Mouse (Mus musculus): ENCODE measurements around the gene 1520401A03Rik. TPM values are rescaled to one million over a fixed set of nuclear protein-coding genes. Genes with fewer than 3 reads are reported as not detected.

Gene 1520401A03Rik
- polyA plus RNA-seq, 1 experiment = not detected

DNA sequence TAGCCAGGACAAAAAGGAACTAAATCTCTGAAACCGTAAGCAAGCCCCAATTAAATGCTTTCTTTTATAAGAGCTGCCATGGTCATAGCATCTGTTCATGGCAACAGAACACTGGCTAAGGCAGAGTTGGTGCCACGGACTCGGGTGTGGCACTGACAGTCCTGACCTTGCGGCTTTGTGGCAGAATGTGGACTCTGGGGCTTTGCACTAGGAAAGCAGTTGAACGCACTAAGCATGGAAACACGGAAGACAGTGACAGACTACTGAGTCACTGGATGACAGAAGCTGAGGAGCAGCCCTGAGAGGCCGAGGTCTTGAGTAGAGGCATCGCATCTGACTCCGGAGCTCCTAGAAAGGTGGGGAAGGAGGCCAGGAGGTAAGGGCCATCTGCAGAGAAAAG is 35.0 kb upstream of the 1520401A03Rik start:
- WGBS = 93% methylated on average over 9 of the region's 9 CpGs
- TF ChIP-seq POLR2A (IDR thresholded peaks at IDR 0.05; ENCODE audit: borderline replicate concordance, extremely low read depth, low read depth, low read length) (no peak), CTCF (IDR thresholded peaks at IDR 0.05; ENCODE audit: insufficient read depth, low read length) (no peak)
- no peaks in the 10 kb centered on the region for H3K4me1 ChIP-seq (ENCODE audit: control insufficient read depth, insufficient read depth, low read length)
- DNase-seq = no peak
- no peak overlapping the region for H3K4me3 ChIP-seq (replicated peaks; ENCODE audit: extremely low read depth, low read depth, low read length)

DNA sequence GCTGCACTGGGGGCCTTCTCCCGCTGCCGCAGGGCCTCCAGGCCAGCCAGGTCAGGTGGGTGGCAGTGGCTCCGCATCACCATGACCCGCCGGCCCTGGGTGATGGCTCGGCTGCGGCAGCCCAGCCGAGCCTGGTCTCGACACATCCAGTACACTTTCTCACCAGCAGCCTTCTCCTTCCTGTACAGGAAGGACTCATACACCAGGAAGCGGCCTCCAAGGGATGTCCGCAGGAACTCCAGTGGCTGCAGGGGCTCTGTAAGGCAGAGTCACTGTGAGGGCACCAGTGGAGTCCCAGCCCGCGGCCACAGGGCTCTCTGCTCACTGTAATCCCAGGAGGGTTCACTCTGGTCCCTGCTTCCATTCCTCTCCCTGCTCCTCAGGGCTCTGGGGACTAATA is 33.1 kb upstream of the 1520401A03Rik start:
- no peaks in the 10 kb centered on the region for H3K4me1 ChIP-seq (ENCODE audit: control insufficient read depth, insufficient read depth, low read length)
- TF ChIP-seq POLR2A (IDR thresholded peaks at IDR 0.05; ENCODE audit: borderline replicate concordance, extremely low read depth, low read depth, low read length) (no peak), CTCF (IDR thresholded peaks at IDR 0.05; ENCODE audit: insufficient read depth, low read length) (no peak)
- no peak for DNase-seq
- no peak overlapping the region for H3K4me3 ChIP-seq (replicated peaks; ENCODE audit: extremely low read depth, low read depth, low read length)
- 61% methylated on average over 13 of the region's 13 CpGs for WGBS

DNA sequence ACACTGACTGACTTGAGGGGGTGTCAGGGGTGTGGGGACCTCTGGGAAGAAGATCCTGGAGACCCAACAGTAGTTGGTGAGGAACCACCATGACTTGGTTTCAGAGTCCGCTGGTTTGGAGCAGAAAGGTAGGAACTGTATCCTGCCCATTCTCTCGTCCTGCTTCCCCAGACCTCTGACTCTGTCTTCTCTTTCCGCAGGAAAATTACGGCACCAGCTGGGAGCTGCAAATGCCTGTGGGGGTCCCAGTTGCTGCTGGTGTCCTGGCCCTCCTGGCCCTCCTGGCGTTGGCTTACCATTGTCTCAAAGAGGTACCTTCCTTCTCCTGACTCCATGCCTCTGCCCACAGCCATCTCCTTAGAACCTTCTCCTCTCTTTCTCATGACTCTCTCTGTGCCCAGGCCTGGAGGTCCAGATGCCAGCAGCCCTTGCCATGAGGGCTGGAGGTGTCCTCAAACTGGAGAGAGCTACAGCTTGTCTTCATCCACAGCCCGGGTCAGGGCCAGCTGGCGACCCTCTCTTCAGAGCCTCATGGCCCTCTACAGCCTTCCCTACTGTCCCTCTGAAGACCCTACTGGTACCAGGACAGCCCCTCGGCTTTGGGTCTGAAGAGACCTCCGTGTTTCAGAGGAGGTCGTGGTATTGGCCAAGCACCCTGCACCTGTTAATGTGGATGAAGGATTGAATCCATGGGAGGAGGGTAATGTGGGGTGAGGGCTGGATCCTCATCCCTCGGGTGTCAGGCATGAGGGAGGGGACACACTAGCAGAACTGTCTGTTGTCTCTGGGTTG is 27.0 kb upstream of the 1520401A03Rik start:
- DNase-seq = no peak
- no peak for TF ChIP-seq CTCF (IDR thresholded peaks at IDR 0.05; ENCODE audit: insufficient read depth, low read length)
- 0 out of 2 replicates have a peak, but pooled peaks have one; percentile 25 for TF ChIP-seq POLR2A (IDR thresholded peaks at IDR 0.05; ENCODE audit: borderline replicate concordance, extremely low read depth, low read depth, low read length)
- H3K4me3 ChIP-seq (replicated peaks; ENCODE audit: extremely low read depth, low read depth, low read length) = peak overlapping the region; percentile 40
- H3K4me1 ChIP-seq (ENCODE audit: control insufficient read depth, insufficient read depth, low read length) = peaks cover 4% of the 10 kb centered on the region; the same call in 1 of the 2 replicates
- WGBS = 79% methylated on average over 11 of the region's 11 CpGs

DNA sequence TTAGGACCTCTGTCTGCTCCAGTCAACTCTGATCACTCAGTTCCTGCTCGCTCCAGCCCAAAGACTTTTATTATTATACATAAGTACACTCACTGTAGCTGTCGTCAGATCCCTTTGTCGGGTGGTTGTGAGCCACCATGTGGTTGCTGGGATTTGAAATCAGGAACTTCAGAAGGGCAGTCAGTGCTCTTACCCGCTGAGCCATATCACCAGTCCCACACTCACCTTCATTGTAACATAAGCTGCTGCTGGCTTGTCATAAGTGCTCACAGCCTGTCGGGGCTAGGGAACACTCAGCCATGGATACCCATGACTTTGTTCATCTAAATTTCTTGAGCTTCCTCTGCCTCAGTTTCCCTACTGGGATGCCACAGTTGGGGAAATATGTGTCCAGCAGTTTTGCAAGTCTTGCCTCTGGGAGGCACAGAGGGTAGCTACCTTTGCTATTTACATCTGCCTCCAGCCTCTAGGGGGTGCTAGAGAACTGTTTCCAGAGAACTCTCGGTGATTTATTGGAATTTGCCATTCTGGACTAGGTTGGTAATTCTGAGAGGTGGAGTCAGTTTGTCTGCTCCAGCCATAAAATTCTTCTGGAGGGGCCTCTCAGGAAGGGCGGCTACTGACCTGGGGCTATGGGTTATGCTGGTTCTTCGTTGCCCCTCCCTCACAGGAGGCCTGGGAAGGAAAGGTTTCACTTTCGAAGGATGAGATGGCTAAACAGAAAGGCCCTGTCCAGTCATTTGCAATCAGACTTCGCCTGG is 26.2 kb upstream of the 1520401A03Rik start:
- no peak for TF ChIP-seq POLR2A (IDR thresholded peaks at IDR 0.05; ENCODE audit: borderline replicate concordance, extremely low read depth, low read depth, low read length)
- TF ChIP-seq CTCF (IDR thresholded peaks at IDR 0.05; ENCODE audit: insufficient read depth, low read length) = peak; percentile 45
- 18% methylated on average over 10 of the region's 10 CpGs for WGBS
- peaks cover 4% of the 10 kb centered on the region; the same call in 1 of the 2 replicates for H3K4me1 ChIP-seq (ENCODE audit: control insufficient read depth, insufficient read depth, low read length)
- peak; percentile 68 for DNase-seq
- peak overlapping the region; percentile 40 for H3K4me3 ChIP-seq (replicated peaks; ENCODE audit: extremely low read depth, low read depth, low read length)

DNA sequence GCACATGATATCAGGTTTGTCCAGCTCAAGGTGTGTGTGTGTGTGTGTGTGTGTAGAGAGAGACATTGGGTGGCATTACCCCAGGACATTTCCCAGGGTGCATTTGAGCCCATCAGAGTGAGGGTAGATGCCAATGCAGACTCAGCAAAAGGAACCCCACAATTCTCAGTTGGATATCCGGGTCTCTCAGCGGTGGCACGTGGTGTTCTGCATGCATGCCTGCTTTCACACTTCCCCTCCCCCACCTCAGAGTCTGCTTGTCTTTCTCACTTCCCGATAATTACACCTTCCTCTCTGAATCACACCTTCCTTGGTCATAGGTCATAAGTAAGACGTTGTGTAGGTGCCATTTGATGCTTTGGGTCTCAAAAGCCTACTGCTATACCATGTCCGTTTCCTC is 25.4 kb upstream of the 1520401A03Rik start:
- WGBS = 19% methylated on average over 6 of the region's 6 CpGs
- Histone ChIP-seq H3K4me1 (ENCODE audit: control insufficient read depth, insufficient read depth, low read length) (peaks cover 4% of the 10 kb centered on the region; the same call in 1 of the 2 replicates), H3K4me3 (replicated peaks; ENCODE audit: extremely low read depth, low read depth, low read length) (no peak overlapping the region)
- TF ChIP-seq POLR2A (IDR thresholded peaks at IDR 0.05; ENCODE audit: borderline replicate concordance, extremely low read depth, low read depth, low read length) (no peak), CTCF (IDR thresholded peaks at IDR 0.05; ENCODE audit: insufficient read depth, low read length) (no peak)
- no peak for DNase-seq

DNA sequence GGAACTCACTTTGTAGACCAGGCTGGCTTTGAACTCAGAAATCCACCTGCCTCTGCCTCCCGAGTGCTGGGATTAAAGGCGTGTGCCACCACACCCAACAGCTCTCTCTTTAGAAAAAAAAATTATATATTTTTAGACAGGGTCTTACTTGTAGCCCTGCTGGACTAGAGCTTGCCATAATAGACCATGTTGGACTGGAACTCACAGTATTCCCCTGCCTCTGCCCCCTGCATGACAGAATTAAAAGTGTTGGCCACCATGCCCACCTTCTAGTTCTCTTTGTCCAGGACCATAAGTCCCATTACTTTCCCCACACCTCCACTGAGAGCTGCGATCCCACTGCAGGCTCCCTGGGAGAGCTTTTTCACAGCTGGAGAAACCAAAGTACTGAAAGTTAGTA is 24.9 kb upstream of the 1520401A03Rik start:
- no peak for TF ChIP-seq CTCF (IDR thresholded peaks at IDR 0.05; ENCODE audit: insufficient read depth, low read length)
- no peak for TF ChIP-seq POLR2A (IDR thresholded peaks at IDR 0.05; ENCODE audit: borderline replicate concordance, extremely low read depth, low read depth, low read length)
- Histone ChIP-seq H3K4me3 (replicated peaks; ENCODE audit: extremely low read depth, low read depth, low read length) (no peak overlapping the region), H3K4me1 (ENCODE audit: control insufficient read depth, insufficient read depth, low read length) (peaks cover 6% of the 10 kb centered on the region)
- no peak for DNase-seq
- WGBS = 79% methylated on average over 3 of the region's 3 CpGs

DNA sequence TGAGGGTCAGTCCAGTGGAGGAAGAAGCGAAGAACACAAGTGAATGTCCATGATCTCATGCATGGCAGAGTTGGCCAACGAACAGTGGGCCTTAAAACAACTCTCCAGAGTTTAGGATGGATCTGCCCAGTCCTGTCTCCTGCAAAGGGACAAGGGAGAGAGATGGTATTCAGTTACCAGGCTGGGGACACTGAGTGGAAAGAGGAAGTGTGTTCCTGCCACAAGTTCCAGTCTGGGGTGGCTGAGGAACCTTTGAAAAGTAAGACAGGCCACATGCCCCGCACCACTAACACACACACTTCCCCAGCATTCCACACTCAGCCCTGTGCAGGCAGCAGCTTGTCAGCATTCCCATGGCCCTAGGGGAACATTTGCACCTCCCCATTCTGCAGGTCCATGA is 24.2 kb upstream of the 1520401A03Rik start:
- H3K4me1 ChIP-seq (ENCODE audit: control insufficient read depth, insufficient read depth, low read length) = peaks cover 12% of the 10 kb centered on the region
- H3K4me3 ChIP-seq (replicated peaks; ENCODE audit: extremely low read depth, low read depth, low read length) = no peak overlapping the region
- no peak for TF ChIP-seq POLR2A (IDR thresholded peaks at IDR 0.05; ENCODE audit: borderline replicate concordance, extremely low read depth, low read depth, low read length)
- TF ChIP-seq CTCF (IDR thresholded peaks at IDR 0.05; ENCODE audit: insufficient read depth, low read length) = no peak
- 81% methylated on average over 3 of the region's 3 CpGs for WGBS
- DNase-seq = no peak

DNA sequence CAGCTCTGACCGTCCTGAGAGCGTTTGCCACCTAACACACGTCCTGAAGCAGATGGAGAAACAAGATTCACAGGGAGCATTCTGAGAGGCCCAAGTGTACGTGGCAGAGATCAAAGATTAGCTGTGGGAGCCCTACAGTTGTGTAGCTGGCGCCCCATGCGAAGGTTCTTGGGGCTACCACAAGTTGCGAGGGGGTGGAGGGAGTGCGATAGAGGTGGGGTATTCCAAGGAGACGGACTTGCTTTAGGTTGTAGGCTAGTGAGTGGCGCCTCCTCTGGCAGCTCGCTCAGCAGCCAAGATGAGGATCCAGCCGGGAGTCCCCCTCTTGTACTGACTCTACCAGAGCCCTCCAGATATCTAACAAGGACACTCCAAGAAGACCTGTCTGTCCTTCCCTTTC is 23.7 kb upstream of the 1520401A03Rik start:
- WGBS = 19% methylated on average over 12 of the region's 12 CpGs
- H3K4me1 ChIP-seq (ENCODE audit: control insufficient read depth, insufficient read depth, low read length) = peaks cover 12% of the 10 kb centered on the region
- DNase-seq = no peak
- TF ChIP-seq CTCF (IDR thresholded peaks at IDR 0.05; ENCODE audit: insufficient read depth, low read length) (0 out of 2 replicates have a peak, but pooled peaks have one; percentile 4), POLR2A (IDR thresholded peaks at IDR 0.05; ENCODE audit: borderline replicate concordance, extremely low read depth, low read depth, low read length) (no peak)
- no peak overlapping the region for H3K4me3 ChIP-seq (replicated peaks; ENCODE audit: extremely low read depth, low read depth, low read length)

DNA sequence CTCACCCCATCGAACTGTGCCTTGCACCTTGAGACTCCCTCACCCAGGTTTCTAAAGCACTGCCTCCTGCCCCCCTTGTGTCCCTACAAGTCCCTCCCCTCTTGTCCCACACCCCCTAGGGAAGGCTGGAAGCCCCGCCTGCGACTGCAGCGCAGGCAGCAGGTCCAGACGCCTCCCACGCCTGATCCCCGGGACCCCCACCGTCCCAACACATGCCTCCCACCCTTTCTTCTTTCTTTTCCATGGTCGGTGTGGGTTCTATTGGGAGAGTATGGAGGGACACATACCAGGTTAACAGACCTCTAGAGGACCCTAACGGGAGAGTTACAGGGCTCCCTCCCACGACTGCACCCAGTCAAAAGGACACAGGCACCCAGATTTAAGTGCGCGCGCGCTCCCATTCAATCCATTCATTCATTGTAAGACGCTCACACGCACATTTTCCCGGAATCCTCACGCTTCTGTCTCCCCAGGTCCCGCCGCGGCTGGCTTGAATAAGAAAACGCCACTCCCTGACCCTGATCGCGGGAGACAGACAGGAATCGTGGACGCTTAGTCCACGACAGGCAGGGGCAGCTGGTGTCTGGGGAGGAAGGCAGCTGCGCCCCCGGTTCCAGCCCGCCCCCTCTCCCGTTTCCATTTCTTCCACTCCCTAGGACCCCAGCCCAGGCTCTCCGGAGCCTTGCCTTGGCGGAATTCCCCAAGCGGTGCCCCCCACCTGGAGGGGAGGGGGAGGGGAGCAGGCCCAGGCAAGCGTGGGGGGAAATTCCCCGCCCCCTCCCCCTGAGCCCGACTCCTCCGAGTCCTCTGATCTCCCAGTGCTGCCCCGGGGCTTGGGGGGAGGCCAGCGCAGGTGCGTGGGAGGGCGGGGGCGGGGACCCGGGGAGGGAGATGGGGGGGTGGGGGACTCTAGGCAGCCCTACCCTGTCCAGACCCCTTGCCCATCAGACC is 23.0 kb upstream of the 1520401A03Rik start, which contains the start of gene Kremen2:
TSS of gene Kremen2 (minus strand) at position 533 of the 951 bp plus-strand sequence.
- 3% methylated on average over 43 of the region's 45 CpGs for WGBS
- TF ChIP-seq CTCF (IDR thresholded peaks at IDR 0.05; ENCODE audit: insufficient read depth, low read length) (no peak), POLR2A (IDR thresholded peaks at IDR 0.05; ENCODE audit: borderline replicate concordance, extremely low read depth, low read depth, low read length) (no peak)
- Histone ChIP-seq H3K4me3 (replicated peaks; ENCODE audit: extremely low read depth, low read depth, low read length) (no peak within 1 kb of the TSS), H3K4me1 (ENCODE audit: control insufficient read depth, insufficient read depth, low read length) (peaks cover 12% of the 10 kb centered on the region)
- no peak for DNase-seq

Measured in lung, adult 2 months (tissue).